Mouse (Mus musculus) macrophage (primary cell): ENCODE data around the gene Txndc17. TPM values are rescaled to one million over a fixed set of nuclear protein-coding genes. Genes with fewer than 3 reads are reported as not detected.

Source experiments
- H3K27ac ChIP-seq: fragments of 350-480 bp; formaldehyde crosslinking; 2 replicates; pipeline ENCODE4 v1.9.0; 2021
- H3K36me3 ChIP-seq: fragments of 350-480 bp; formaldehyde crosslinking; 2 replicates; pipeline ENCODE4 v1.9.0; 2021; ENCODE audit errors: inconsistent target
- H3K4me3 ChIP-seq: fragments of 350-480 bp; formaldehyde crosslinking; 2 replicates; pipeline ENCODE4 v1.9.0; 2021; ENCODE audit errors: inconsistent target
- H3K79me2 ChIP-seq: fragments of 350-480 bp; formaldehyde crosslinking; 2 replicates; pipeline ENCODE4 v1.9.0; 2021; ENCODE audit errors: inconsistent target
- WGBS: methylation state at CpG from one replicate; pipeline ENCODE4 v1.1.7; 2026; ENCODE audit warnings: inconsistent platforms; ENCODE audit not compliant: missing documents; 5-methylcytosine and 5-hydroxymethylcytosine counted together
- polyA plus RNA-seq: library from polyadenylated mRNA; stranded (reverse); fragments of 250-400 nt; gene quantifications from 3 replicates; pipeline ENCODE4 v1.2.4, GENCODE M21; 2018; ENCODE audit warnings: inconsistent platforms

Gene Txndc17
- polyA plus RNA-seq, 1 experiment from 2014 or later = 312 TPM

- Histone ChIP-seq H3K79me2 (peaks cover 59% of the 10 kb centered on the region), H3K36me3 (peaks cover 12% of the 10 kb centered on the region), H3K27ac (no peak overlapping the region), H3K4me3 (no peak overlapping the region)
- 75% methylated on average over 6 of the region's 6 CpGs for WGBS
Observed at GRCm38 (mm10) chr11:72205256-72205655, 2.1 kb upstream of the Txndc17 start.

DNA sequence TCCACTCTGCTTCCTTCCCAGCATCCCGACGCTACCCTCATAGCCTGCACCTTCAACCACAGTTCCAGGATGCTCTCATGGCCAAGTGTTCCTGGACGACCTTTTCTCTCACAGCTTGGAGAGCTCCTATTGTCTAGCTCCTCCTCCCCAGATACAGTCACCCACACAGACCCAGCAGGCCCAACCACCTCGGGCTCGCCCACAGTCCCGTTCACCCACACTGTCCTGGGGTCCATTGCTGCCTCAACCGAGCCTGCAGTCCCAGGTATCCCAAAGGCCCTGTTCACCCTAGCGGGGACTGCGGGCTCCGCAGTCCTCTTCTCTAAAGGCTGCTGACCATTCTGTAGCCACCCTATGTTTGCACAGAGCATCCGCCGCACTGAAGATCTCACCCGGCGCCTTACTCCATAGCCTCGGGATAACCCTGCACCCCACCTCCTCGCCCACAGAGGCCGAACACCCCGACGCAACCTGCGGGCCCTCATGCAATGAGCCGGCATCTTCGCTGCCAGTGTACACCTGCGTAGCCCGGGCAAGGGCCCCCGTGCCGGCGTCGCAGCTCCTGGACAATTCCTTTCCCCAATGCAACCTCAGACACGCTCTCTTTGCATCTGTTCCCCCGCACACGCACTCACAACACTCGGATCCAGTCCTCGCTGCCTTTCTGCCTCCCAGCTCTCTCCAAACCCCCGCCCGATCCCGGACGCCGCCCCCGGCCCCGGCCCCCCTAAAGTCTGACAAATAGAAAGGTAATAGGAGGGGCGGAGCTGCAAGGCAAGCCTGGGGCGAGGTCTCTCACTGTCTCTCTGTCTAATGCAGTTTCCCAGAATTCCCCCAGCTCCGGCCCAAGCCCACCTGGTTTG is 775 bp upstream of the Txndc17 start, which contains the start of gene Gm43951:
Gene Gm43951, minus strand, starts transcription at position 500 of the 863 bp plus-strand sequence.
- WGBS = 3% methylated on average over 34 of the region's 43 CpGs
- peaks cover 16% of the 10 kb centered on the region; the same call in 1 of the 2 replicates for H3K36me3 ChIP-seq
- peak within 1 kb of the TSS; percentile 98 for H3K4me3 ChIP-seq
- H3K27ac ChIP-seq = peak within 1 kb of the TSS; percentile 68
- peaks cover 59% of the 10 kb centered on the region for H3K79me2 ChIP-seq

DNA sequence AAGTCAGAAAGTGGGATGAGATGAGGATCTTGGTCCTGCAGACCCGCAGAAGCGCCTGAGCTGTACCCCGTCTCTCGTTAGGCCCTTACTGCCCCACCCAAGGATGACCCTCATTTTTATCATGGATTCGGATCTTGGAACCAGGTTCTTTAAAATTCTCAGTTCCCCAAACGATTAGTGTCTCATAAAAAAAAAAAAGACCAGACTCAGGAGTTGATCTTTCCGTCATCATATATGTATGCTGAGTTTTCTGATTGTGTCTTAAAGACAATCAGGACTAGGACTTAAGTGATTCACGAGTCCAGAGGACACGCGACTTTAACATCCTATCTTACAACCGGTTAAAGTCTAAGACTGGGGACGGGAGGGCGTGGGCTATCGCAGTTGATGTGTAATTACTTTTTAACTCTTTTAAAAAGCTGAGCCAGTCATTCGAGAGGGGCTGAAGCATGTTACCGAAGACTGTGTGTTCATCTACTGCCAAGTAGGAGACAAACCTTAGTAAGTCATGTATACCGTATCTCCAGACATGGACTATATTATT is 559 bp downstream of the Txndc17 start:
- 19% methylated on average over 17 of the region's 17 CpGs for WGBS
- Histone ChIP-seq H3K4me3 (peak overlapping the region; percentile 98), H3K79me2 (peaks cover 59% of the 10 kb centered on the region), H3K27ac (peak overlapping the region; percentile 68), H3K36me3 (peaks cover 18% of the 10 kb centered on the region; the same call in 1 of the 2 replicates)

DNA sequence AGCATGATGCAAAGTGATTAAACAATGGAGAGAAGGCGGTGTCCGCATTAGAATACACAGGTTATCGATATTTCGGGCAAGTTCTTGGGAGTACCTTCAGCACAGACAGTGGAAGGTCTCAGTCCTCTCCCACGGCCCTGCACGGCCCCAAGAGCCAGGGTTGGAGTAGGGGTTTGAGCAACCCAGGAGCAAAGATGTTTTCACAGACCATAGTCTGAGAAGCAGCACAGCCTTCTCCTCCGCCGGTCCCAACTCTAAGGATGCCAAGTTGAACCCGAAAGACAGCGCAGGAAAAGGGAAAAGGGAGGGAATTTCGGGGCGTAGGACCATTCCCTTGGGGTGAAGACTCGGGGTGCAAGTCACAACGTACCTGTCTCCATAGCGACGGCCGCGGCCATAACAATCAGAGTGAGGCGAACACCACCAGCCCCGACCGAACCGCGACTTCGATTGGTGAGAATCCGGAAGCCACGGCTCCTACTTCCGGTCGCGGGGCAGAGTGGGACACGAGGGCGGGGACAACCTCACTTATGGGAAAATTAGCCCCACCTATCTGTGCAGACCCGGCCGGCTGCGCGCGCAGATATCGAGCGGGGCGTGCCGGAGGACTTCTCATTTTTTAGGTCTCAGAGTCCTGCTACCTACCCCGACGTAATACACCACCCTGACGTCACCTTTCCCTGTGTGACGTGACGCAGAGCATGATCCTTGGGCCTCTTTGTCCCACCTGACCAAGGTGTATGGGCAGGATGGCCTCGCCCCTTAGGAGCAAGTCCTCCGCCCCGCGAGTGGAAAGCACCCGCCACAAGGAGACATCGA is 7.5 kb downstream of the Txndc17 start:
- Histone ChIP-seq H3K36me3 (peaks cover 15% of the 10 kb centered on the region; the same call in 1 of the 2 replicates), H3K27ac (peak overlapping the region; percentile 32), H3K79me2 (peaks cover 10% of the 10 kb centered on the region; the same call in 1 of the 2 replicates), H3K4me3 (peak overlapping the region; percentile 94)
- WGBS = under 1% methylated on average over 51 of the region's 51 CpGs

- H3K4me3 ChIP-seq = peak within 1 kb of the TSS; percentile 94
- WGBS = 1% methylated on average over 29 of the region's 29 CpGs
Observed at GRCm38 (mm10) chr11:72215410-72215797, 8.1 kb downstream of the Txndc17 start, which contains the start of gene Med31. TSS of gene Med31 (minus strand) at chr11:72215592.

GRCm38 (mm10) chr11:72217116-72217515 is 9.8 kb downstream of the Txndc17 start:
- Histone ChIP-seq H3K79me2 (peaks cover 10% of the 10 kb centered on the region; the same call in 1 of the 2 replicates), H3K4me3 (no peak overlapping the region), H3K36me3 (no peaks in the 10 kb centered on the region), H3K27ac (peak overlapping the region; percentile 39)
- WGBS = 44% methylated on average over 5 of the region's 5 CpGs

More at GRCm38 (mm10) chr11:72215410-72215797, 8.1 kb downstream of the Txndc17 start, which contains the start of gene Med31:
- Histone ChIP-seq H3K36me3 (peaks cover 11% of the 10 kb centered on the region; the same call in 1 of the 2 replicates), H3K79me2 (peaks cover 10% of the 10 kb centered on the region; the same call in 1 of the 2 replicates), H3K27ac (peak within 1 kb of the TSS; percentile 32)

- Histone ChIP-seq H3K36me3 (no peaks in the 10 kb centered on the region), H3K79me2 (no peaks in the 10 kb centered on the region), H3K27ac (no peak overlapping the region), H3K4me3 (no peak overlapping the region)
- 15% methylated on average over 6 of the region's 6 CpGs for WGBS
Observed at GRCm38 (mm10) chr11:72221278-72221677, 13.9 kb downstream of the Txndc17 start.

DNA sequence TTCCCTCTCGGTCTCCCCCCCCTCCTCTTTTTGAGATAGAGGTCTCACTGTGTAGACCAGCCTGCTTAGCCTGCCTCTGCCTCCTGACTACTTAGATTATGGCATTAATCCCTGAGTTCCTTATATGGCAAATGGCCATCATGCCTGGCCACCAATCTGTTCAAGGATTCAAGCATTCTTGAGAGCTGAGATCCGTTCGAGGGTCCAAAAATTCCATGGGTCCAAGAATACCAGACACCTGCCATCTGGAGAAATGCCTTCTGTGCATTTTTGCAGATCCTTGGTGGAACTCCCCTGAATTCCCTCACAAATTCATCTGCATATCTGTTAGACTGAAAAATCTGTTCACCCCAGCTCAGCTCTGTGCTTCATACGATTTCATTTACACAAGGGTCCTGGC is 16.1 kb downstream of the Txndc17 start:
- 88% methylated on average over 4 of the region's 4 CpGs for WGBS
- Histone ChIP-seq H3K27ac (no peak overlapping the region), H3K79me2 (no peaks in the 10 kb centered on the region), H3K4me3 (no peak overlapping the region), H3K36me3 (no peaks in the 10 kb centered on the region)

DNA sequence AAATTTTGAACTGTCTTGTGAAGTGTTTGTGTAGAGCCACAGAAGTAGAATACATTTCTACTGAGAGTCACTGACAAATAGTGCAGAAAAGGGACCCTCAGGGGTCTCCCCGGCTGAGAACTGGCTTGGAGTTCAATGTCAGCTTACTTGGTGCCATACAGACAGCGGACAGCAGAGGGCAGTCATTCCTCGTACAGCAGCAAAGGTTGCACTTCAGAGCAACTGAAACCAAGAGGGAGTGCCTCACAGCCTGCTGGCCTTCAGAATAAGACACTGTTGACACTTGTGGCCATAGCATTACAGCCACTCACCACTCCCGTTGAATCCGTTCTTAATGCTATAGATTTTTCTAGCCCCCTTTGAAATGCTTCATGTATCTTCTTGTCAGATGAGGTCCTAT is 17.5 kb downstream of the Txndc17 start:
- no peaks in the 10 kb centered on the region for H3K36me3 ChIP-seq
- H3K27ac ChIP-seq = no peak overlapping the region
- H3K4me3 ChIP-seq = no peak overlapping the region
- no peaks in the 10 kb centered on the region for H3K79me2 ChIP-seq
- 8% methylated on average over 5 of the region's 5 CpGs for WGBS

GRCm38 (mm10) chr11:72226020-72226791 is 18.9 kb downstream of the Txndc17 start:
- no peak overlapping the region for H3K27ac ChIP-seq
- no peak overlapping the region for H3K4me3 ChIP-seq
- WGBS = 91% methylated on average over 10 of the region's 10 CpGs
- no peaks in the 10 kb centered on the region for H3K79me2 ChIP-seq
- no peaks in the 10 kb centered on the region for H3K36me3 ChIP-seq

- no peaks in the 10 kb centered on the region for H3K79me2 ChIP-seq
- H3K36me3 ChIP-seq = no peaks in the 10 kb centered on the region
- H3K27ac ChIP-seq = no peak overlapping the region
- WGBS = 84% methylated on average over 6 of the region's 6 CpGs
- H3K4me3 ChIP-seq = no peak overlapping the region
Observed at GRCm38 (mm10) chr11:72226901-72227300, 19.6 kb downstream of the Txndc17 start.

- no peak overlapping the region for H3K27ac ChIP-seq
- WGBS = 86% methylated on average over 4 of the region's 4 CpGs
- no peaks in the 10 kb centered on the region for H3K79me2 ChIP-seq
- H3K4me3 ChIP-seq = no peak overlapping the region
- H3K36me3 ChIP-seq = no peaks in the 10 kb centered on the region
Observed at GRCm38 (mm10) chr11:72228513-72228912, 21.2 kb downstream of the Txndc17 start.

DNA sequence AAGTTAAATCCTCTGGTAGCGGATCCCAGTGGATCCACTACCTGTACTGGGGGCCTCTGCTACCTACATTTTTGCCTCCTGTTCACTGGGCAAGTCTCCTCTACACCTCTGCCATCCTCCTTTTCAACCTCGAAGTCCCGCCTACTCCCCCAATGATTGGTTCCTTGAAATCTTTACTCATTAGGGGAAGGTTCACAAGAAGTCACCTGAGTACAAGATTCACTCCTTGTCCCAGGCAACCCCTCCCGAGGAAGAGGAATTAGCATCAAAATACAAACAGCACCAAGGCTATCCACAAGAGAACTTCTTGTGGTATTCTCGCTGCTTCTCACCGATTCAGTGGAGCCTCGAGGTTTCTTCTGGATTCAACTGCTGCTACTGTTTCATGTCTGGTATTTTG is 24.7 kb downstream of the Txndc17 start:
- no peaks in the 10 kb centered on the region for H3K36me3 ChIP-seq
- WGBS = 85% methylated on average over 7 of the region's 7 CpGs
- no peak overlapping the region for H3K27ac ChIP-seq
- no peaks in the 10 kb centered on the region for H3K79me2 ChIP-seq
- H3K4me3 ChIP-seq = no peak overlapping the region

- Histone ChIP-seq H3K27ac (no peak overlapping the region), H3K79me2 (no peaks in the 10 kb centered on the region), H3K36me3 (no peaks in the 10 kb centered on the region), H3K4me3 (no peak overlapping the region)
- 91% methylated on average over 1 of the region's 1 CpGs for WGBS
Observed at GRCm38 (mm10) chr11:72232991-72233390, 25.6 kb downstream of the Txndc17 start.
